Mouse (Mus musculus) G1E (cell line): ENCODE results near the gene Mrpl43. TPM values are rescaled to one million over a fixed set of nuclear protein-coding genes. Genes with fewer than 3 reads are reported as not detected.

Source experiments
- ATAC-seq: 2 replicates; pipeline ENCODE4 v1.8.0; 2016; ENCODE audit warnings: mild to moderate bottlenecking; ENCODE audit not compliant: insufficient number of reproducible peaks, poor library complexity, low FRiP score, severe bottlenecking; ENCODE audit errors: extremely low read depth
- DNase-seq: peaks from one replicate; pipeline ENCODE4 v3.0.0; 2012; ENCODE audit warnings: low spot score
- H3K27me3 ChIP-seq: 2 replicates; pipeline ENCODE4 v1.6.1; 2012; ENCODE audit warnings: mild to moderate bottlenecking, low read length, inconsistent platforms; ENCODE audit not compliant: insufficient read depth
- H3K36me3 ChIP-seq: replicated peaks from 2 replicates; pipeline ENCODE3; 2012; ENCODE audit warnings: mild to moderate bottlenecking, inconsistent platforms
- H3K4me1 ChIP-seq: 2 replicates; pipeline ENCODE4 v1.6.1; 2012; ENCODE audit warnings: low read depth, low read length, inconsistent platforms, mixed read lengths; ENCODE audit not compliant: insufficient read depth
- H3K4me3 ChIP-seq: 2 replicates; pipeline ENCODE4 v1.5.1; 2012; ENCODE audit warnings: low read depth, mild to moderate bottlenecking, inconsistent platforms, low read length, moderate library complexity, mixed read lengths
- H3K9me3 ChIP-seq: replicated peaks from 2 replicates; pipeline ENCODE4 v1.6.1; 2012; ENCODE audit warnings: inconsistent platforms
- CTCF ChIP-seq: IDR thresholded peaks from 2 replicates; pipeline ENCODE4 v1.5.1; 2012; ENCODE audit warnings: low read depth, low read length, inconsistent platforms, mixed read lengths
- GATA1 ChIP-seq: IDR thresholded peaks from 2 replicates; pipeline ENCODE4 v1.6.1; 2012; ENCODE audit warnings: borderline replicate concordance, low read length, inconsistent platforms, mixed read lengths
- GATA2 ChIP-seq: IDR thresholded peaks from 2 replicates; pipeline ENCODE4 v1.6.1; 2012; ENCODE audit warnings: low read depth, low read length, inconsistent platforms, borderline replicate concordance
- POLR2AphosphoS5 ChIP-seq: IDR thresholded peaks from 2 replicates; pipeline ENCODE4 v1.6.1; 2012; ENCODE audit warnings: low read depth, low read length, inconsistent platforms; ENCODE audit not compliant: insufficient replicate concordance
- TAL1 ChIP-seq: conservative IDR thresholded peaks from 2 replicates; pipeline ENCODE4 v1.6.1; 2012; ENCODE audit warnings: low read depth, low read length, inconsistent platforms, mixed read lengths
- polyA plus RNA-seq: library from polyadenylated mRNA; stranded (reverse); fragments of >175 nt; gene quantifications from 2 replicates; pipeline ENCODE4 v1.2.3, GENCODE M21; 2012
- total RNA-seq, 2 experiments: library from RNA; stranded (forward) in 1 of 2; stranded (reverse) in 1 of 2; fragments of 200-1000 nt in 1 of 2; fragments of >200 nt in 1 of 2; fragmentation: Nextera tagmentation in 1 of 2; gene quantifications; 2 replicates each; pipeline ENCODE4 v1.2.3; 2014 to 2017

Gene Mrpl43
- total and polyA plus RNA-seq, 3 experiments = 39.7 to 94.7 (median 41.8) TPM

- H3K4me1 ChIP-seq = peaks cover 5% of the 10 kb centered on the region; the same call in 1 of the 2 replicates
- H3K9me3 ChIP-seq = no peaks in the 10 kb centered on the region
- TF ChIP-seq GATA1 (no peak), GATA2 (no peak), POLR2AphosphoS5 (no peak), CTCF (no peak), TAL1 (no peak)
- ATAC-seq (no peak), DNase-seq (no peak)
- H3K27me3 ChIP-seq = no peaks in the 10 kb centered on the region
- no peak overlapping the region for H3K4me3 ChIP-seq
- H3K36me3 ChIP-seq = peaks cover 96% of the 10 kb centered on the region
These were observed 29.6 kb downstream of the Mrpl43 start for GRCm38 (mm10) chr19:44976636-44977035.

GRCm38 (mm10) chr19:44968329-44968728, 37.9 kb downstream of the Mrpl43 start:
- Histone ChIP-seq H3K9me3 (no peaks in the 10 kb centered on the region), H3K4me3 (no peak overlapping the region), H3K27me3 (no peaks in the 10 kb centered on the region), H3K36me3 (peaks cover 87% of the 10 kb centered on the region), H3K4me1 (no peaks in the 10 kb centered on the region)
- no peak for ATAC-seq
- no peak for TF ChIP-seq POLR2AphosphoS5
- no peak for TF ChIP-seq CTCF
- TF ChIP-seq TAL1 = no peak
- no peak for DNase-seq

DNA sequence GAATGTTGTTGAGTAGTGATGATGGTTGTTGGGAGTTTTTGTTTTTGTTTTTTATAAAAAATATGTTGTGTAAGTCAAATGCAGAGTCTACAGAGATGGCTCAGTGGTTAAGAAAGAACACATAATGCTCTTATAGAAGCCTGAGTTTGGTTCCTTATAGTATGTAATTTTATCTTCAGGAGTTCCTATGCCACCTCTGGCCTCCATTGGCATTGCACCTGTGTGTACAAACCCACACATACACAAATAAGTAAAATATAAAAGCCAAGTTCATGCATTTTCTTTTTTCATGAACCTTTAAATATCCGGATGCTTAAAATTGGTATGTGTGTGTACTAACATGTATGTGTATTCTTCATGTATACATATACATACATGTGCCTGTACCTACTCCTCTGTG, 40.3 kb downstream of the Mrpl43 start:
- Histone ChIP-seq H3K9me3 (no peaks in the 10 kb centered on the region), H3K4me3 (no peak overlapping the region), H3K36me3 (peaks cover 86% of the 10 kb centered on the region), H3K27me3 (no peaks in the 10 kb centered on the region), H3K4me1 (no peaks in the 10 kb centered on the region)
- no peak for TF ChIP-seq GATA2
- DNase-seq = no peak
- no peak for ATAC-seq

- ATAC-seq (no peak), DNase-seq (no peak)
- Histone ChIP-seq H3K27me3 (no peaks in the 10 kb centered on the region), H3K36me3 (peaks cover 88% of the 10 kb centered on the region), H3K4me1 (no peaks in the 10 kb centered on the region), H3K4me3 (no peak overlapping the region), H3K9me3 (no peaks in the 10 kb centered on the region)
- TF ChIP-seq POLR2AphosphoS5 (no peak), CTCF (no peak)
These were observed 46.6 kb downstream of the Mrpl43 start for GRCm38 (mm10) chr19:44959633-44960032.

Other genes starting within 250 kb of the Mrpl43 start
- gene Slf2, start 75.3 kb downstream of the Mrpl43 start, total RNA-seq (2014; fragmentation: Nextera tagmentation) = 74.9 and 79.5 TPM in 2 replicates
- 70.0 and 79.7 TPM in 2 replicates for gene Slf2, start 75.3 kb downstream of the Mrpl43 start, total RNA-seq (2017)
- gene Slf2, start 75.3 kb downstream of the Mrpl43 start, polyA plus RNA-seq = 44.1 and 48.1 TPM in 2 replicates
- 0.30 TPM in 1 of 2 replicates, not detected in the other for gene Sema4g, start 17.3 kb downstream of the Mrpl43 start, total RNA-seq (2014; fragmentation: Nextera tagmentation)
- 0.12 and 0.22 TPM in 2 replicates for gene Sema4g, start 17.3 kb downstream of the Mrpl43 start, total RNA-seq (2017)
- gene Sema4g, start 17.3 kb downstream of the Mrpl43 start, polyA plus RNA-seq = 0.11 and 0.13 TPM in 2 replicates
- gene Twnk, start 779 bp downstream of the Mrpl43 start, total RNA-seq (2014; fragmentation: Nextera tagmentation) = 19.3 and 22.4 TPM in 2 replicates
- 20.4 and 22.0 TPM in 2 replicates for gene Twnk, start 779 bp downstream of the Mrpl43 start, total RNA-seq (2017)
- gene Twnk, start 779 bp downstream of the Mrpl43 start, polyA plus RNA-seq = 14.1 and 14.7 TPM in 2 replicates
- gene Lzts2, start 8.0 kb upstream of the Mrpl43 start, total RNA-seq (2014; fragmentation: Nextera tagmentation) = 25.6 and 32.7 TPM in 2 replicates
- 21.7 and 28.5 TPM in 2 replicates for gene Lzts2, start 8.0 kb upstream of the Mrpl43 start, total RNA-seq (2017)
- gene Lzts2, start 8.0 kb upstream of the Mrpl43 start, polyA plus RNA-seq = 122 and 157 TPM in 2 replicates
- not detected in 2 replicates for gene Pdzd7, start 39.3 kb upstream of the Mrpl43 start, total RNA-seq (2014; fragmentation: Nextera tagmentation)
- gene Pdzd7, start 39.3 kb upstream of the Mrpl43 start, total RNA-seq (2017) = 0.05 TPM in 1 of 2 replicates, not detected in the other
- 0.02 and 0.04 TPM in 2 replicates for gene Pdzd7, start 39.3 kb upstream of the Mrpl43 start, polyA plus RNA-seq
- 26.1 and 34.6 TPM in 2 replicates for gene Sfxn3, start 41.1 kb upstream of the Mrpl43 start, total RNA-seq (2014; fragmentation: Nextera tagmentation)
- 7.4 TPM in 2 replicates for gene Sfxn3, start 41.1 kb upstream of the Mrpl43 start, total RNA-seq (2017)
- gene Sfxn3, start 41.1 kb upstream of the Mrpl43 start, polyA plus RNA-seq = 4.4 and 6.7 TPM in 2 replicates
- gene Kazald1, start 68.8 kb upstream of the Mrpl43 start, total RNA-seq (2014; fragmentation: Nextera tagmentation) = 0.60 TPM in 1 of 2 replicates, not detected in the other
- gene Kazald1, start 68.8 kb upstream of the Mrpl43 start, total RNA-seq (2017) = 0.35 and 0.49 TPM in 2 replicates
- gene Kazald1, start 68.8 kb upstream of the Mrpl43 start, polyA plus RNA-seq = 0.39 and 0.41 TPM in 2 replicates
- not detected in 2 replicates for gene Tlx1, start 144.2 kb upstream of the Mrpl43 start, total RNA-seq (2014; fragmentation: Nextera tagmentation)
- gene Tlx1, start 144.2 kb upstream of the Mrpl43 start, total RNA-seq (2017) = 0.06 and 0.16 TPM in 2 replicates
- not detected in 2 replicates for gene Tlx1, start 144.2 kb upstream of the Mrpl43 start, polyA plus RNA-seq
- not detected in 2 replicates for gene Lbx1, start 229.4 kb upstream of the Mrpl43 start, total RNA-seq (2014; fragmentation: Nextera tagmentation)
- gene Lbx1, start 229.4 kb upstream of the Mrpl43 start, total RNA-seq (2017) = 0.06 TPM in 1 of 2 replicates, not detected in the other
- not detected in 2 replicates for gene Lbx1, start 229.4 kb upstream of the Mrpl43 start, polyA plus RNA-seq